Mouse (Mus musculus) brain, embryonic 18.5 days (tissue): Measurements from ENCODE around the gene Ski.

Experiments used
- DNase-seq: peaks from one replicate; pipeline ENCODE4 v3.0.0-alpha.2; 2012; ENCODE audit warnings: low read depth, low spot score

Ski gene

GRCm38 (mm10) chr4:155214188-155214587, 8.2 kb downstream of the Ski start:
- no peak for DNase-seq

DNA sequence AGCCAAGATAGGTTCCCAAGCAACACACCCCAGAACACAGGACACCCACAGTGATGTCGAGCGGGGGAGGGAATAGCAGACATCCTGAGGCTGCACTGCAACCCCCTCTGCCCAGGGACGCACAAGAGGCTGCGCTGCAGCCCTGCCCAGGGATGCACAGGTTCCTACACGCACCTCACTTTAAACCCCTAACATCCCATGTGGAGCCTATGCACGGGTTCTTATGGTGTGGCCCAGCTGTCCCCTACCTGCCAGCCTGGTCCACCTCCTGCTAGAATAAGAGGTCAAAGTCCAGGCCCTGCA, 8.7 kb downstream of the Ski start:
- DNase-seq = no peak

DNA sequence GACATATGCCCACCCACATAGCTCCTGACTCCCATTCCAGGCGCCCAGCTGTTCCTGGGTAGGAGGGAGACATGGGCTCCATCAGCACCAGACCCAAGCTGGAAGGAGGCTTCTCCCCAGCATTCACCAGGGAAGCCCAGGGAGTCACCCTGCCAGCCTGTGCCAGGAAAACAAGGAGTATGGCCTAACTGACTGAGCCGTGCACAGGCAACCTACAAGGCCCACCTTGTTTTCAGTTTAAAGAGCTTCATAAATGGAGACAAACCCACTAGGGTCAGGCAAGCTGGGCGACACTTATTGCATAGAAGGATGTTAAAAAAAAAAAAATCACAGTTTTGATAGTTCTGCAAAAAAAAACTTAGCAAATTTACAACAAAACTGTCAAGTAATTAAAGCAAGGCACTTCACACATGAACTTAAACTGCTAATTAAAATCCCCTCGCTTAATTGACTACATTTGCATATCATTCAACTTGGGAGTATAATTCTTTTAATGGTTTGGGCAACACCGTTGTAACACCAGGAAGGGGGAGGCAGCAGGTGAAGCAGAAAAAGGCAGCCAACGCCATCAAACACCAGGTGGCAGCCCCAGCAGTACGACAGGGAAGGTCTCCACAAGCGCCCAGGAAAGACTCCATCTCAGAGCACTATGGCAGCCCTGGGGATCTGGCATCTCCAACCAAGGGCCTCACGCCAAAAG, 9.2 kb downstream of the Ski start:
- peak; percentile 34 for DNase-seq

GRCm38 (mm10) chr4:155209494-155209893, 12.9 kb downstream of the Ski start:
- DNase-seq = no peak

DNA sequence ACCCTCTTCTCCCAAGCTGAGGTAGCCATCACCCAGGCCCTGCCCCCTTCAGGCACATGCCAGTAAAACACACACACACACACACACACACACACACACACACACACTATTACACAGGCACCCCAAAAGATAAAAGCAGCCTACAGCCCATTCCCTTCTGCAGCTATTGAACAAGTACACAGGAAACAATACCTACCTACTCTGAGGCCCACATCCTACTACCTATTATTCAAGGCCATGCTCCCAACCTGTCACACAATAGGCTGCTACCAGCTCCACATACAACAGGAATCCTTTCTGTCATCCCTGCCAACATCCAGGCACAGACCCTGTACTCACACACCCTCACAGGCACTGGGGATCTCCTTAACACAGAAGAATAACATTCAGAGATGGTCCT, 13.3 kb downstream of the Ski start:
- no peak for DNase-seq

DNA sequence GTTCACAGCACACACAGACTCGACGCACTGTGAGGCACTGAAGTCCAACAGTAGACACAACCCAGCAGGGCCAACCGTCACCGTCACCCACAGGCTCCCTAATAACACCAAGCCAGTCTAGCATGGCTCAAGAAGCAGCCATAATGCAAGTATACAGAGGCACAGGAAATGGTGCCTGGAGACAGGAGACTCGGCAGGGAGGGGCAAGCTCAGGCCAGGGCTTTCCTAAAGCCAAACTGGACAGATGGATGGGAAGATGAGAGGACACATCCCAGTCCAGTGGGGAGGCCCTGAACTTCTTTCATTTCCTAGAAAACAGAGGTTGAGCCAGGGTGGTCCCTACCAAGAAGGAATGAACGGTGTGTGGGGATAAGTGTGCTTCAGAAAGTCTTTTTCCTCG, 13.8 kb downstream of the Ski start:
- DNase-seq = no peak

DNA sequence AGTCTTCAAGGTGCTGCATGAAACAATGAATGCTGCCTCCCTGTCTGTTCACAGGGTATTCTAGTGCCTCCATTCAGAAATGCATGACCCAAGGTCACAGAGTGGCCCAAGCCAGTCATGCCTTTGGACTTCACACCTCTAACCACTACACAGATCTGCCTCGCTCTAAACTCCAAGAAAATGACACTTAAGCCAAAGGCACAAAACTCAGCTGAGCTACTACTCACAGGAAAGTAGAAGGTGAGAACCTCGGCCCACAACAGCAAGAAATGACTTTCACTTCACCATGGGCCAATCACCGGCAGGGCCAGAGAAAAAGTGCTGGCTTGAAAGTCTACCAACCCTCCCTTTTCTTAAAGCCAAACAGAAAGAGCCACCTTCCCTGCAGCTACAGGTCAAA, 14.6 kb downstream of the Ski start:
- DNase-seq = no peak

- no peak for DNase-seq
These were observed 15.9 kb downstream of the Ski start for GRCm38 (mm10) chr4:155206498-155206897.

GRCm38 (mm10) chr4:155205919-155206318, 16.5 kb downstream of the Ski start:
- DNase-seq = no peak

GRCm38 (mm10) chr4:155201764-155202163, 20.6 kb downstream of the Ski start:
- DNase-seq = no peak

- no peak for DNase-seq
These were observed 21.5 kb downstream of the Ski start for GRCm38 (mm10) chr4:155200861-155201390.

GRCm38 (mm10) chr4:155197726-155198125, 24.7 kb downstream of the Ski start:
- no peak for DNase-seq

- DNase-seq = no peak
These were observed 27.2 kb downstream of the Ski start for GRCm38 (mm10) chr4:155195204-155195603.

DNA sequence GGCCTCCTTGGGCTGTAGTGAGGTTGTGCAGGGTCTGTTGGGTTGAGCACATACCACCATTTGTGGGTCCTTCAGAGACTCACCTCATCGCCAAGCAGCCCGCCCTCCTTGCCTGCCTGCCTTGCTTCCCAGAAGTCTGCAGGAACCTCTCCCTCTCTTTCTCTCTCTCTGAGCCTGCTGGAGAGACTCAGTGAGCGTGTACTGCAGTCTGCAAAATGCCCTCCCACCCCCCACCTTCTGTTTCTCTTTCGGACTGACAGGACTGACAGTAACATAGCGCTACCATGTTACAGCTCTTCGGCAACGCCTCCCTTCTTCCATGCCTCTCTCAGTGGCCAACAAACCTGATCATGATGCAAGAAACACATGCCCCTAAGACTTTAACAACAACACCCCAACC, 32.1 kb downstream of the Ski start:
- DNase-seq = no peak

DNA sequence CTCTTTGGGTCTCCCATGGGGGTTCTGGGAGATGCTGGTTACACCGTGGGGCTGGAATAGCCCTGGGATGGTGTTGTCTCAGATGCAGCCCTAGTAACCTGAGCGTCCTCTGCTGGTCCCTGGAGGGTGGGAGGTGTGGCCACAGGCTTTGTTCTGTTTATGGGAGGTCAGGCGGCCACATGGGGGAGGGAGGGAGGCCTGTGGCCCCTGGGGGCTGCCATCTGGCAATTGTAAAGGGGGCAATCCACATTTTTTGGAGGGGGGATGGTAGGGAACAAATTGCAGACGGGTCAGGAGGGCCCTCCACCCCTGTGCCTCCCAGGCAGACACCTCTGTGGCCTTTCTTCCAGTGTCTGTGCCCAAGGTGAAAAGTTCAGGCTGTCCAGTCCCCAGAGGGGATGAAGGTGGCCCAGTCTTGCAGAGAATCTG, 32.7 kb downstream of the Ski start:
- DNase-seq = no peak

- no peak for DNase-seq
These were observed 33.6 kb downstream of the Ski start for GRCm38 (mm10) chr4:155188803-155189202.

- no peak for DNase-seq
These were observed 34.1 kb downstream of the Ski start for GRCm38 (mm10) chr4:155188341-155188740.

DNA sequence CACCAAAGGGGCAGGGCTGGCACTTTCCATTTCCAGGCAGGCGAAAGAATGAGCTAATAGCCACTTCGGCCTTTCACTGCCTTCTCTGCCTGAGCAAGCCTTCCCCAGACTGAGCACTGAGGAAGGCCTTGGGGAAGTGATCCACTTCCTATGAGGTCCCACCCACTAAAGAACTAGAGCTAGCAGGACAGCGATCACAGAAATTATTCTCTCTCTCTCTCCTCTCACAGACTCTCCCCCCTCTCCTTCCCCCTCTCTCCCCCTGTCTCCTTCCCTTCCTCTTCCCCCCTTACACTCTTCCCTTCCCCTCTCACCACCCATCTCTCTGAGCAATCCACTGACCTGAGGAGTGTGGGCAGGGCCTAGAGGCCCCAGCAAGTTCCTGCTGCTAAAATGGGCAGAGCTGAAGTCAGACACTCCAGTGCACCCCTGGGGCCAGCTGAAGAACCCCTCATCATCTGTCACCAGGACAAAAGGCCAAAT, 35.2 kb downstream of the Ski start:
- no peak for DNase-seq

DNA sequence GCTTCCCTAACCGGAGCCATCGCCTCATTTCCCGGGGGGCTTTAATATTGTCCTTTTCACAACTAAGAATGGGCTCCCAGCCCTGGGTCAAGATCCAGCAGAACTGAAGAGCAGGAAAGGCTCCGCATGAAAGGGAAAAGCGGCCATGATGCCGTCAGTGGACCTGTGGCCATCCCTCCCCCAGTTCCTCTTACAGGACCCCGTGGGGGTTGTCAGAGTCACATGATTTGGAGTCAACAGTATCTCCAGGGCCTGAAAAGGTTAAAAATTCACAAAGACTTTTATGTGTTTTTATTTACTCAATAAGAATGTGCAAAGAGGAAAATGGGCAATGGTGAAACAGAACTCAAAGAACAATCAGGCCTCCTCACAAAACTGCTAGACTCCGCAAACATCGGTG, 36.5 kb downstream of the Ski start:
- DNase-seq = no peak

GRCm38 (mm10) chr4:155184248-155185070, 37.9 kb downstream of the Ski start:
- no peak for DNase-seq

- DNase-seq = no peak
These were observed 39.2 kb downstream of the Ski start for GRCm38 (mm10) chr4:155183201-155183600.

DNA sequence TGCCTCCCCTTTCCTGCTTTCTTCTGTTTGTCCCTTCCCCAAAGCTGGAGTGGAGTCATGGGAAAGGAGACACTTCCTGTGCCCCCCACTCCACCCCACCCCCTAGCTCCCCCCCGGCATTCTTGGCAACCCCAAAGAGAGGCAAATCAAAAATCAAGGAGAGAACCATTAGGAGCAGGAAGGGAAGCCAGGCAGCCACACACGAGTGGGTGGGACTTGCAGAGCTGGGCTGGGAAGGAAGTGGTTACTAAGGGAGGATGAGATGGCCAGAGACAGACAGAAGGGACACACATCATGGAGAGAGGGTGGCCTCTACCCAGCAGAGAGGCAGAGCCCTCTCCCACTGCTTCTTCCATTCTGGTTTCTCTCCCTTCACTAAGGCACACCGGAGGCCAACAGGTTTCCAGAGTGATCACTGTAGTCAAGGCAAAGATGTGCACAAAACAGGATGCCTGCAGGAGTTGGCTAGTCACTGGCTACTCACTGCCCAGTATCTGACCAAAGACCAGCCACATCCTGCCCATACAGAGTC, 43.3 kb downstream of the Ski start:
- DNase-seq = no peak

DNA sequence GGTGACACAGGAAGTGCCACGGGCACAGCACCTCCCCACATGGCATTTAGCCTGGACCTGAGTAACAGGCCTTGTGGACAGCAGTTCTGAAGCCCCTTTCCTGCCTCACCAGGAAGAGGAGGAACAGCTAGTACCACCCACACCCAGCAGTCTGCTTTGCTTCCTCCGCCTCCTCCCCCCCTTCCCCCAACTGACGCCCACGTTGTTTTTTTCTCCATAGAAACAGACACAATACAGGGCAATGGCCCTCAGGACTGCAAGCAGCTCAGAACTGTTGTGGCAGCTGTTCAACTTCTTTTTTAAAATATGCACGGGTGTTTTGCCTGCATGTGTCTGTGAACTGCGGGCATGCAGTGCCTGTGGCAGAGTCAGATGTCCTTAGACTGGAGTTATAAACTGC, 44.1 kb downstream of the Ski start:
- peak; percentile 18 for DNase-seq
